Mouse (Mus musculus): Measurements from ENCODE around the gene Wdr59.

The Wdr59 gene

DNA sequence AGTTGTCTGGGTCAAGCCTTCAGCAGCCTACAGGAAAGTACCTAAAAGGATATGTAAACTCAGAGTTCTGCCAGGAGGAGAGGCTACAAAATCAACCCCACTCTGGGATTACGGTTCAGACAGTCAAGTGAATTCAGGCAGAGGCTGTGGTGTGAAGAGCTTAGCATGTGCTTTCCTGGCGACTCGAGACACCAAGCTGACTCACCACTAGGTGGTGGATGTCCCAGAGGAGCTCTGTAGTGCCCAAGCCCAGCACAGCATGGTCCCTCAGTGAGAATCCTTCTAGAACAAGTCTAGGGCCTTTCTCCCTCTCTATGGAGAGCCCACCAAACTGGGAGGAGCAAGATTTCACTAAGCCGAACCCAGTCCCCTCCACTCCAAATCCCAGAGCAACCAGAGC lies 118.5 kb downstream of the Wdr59 start:
- no peak for DNase-seq (ENCODE audit: low read depth, low spot score)

All from WW6 (cell line).